Mouse (Mus musculus) hindbrain, embryonic 14.5 days (tissue): ENCODE measurements around the gene Dcaf17. TPM values are rescaled to one million over a fixed set of nuclear protein-coding genes. Genes with fewer than 3 reads are reported as not detected.

Experiments used
- ATAC-seq: fragments of 200-750 bp; cut with Nextera tagmentation; 2 replicates; pipeline ENCODE4 v1.8.0; 2017; ENCODE audit warnings: moderate number of reproducible peaks, mild to moderate bottlenecking, moderate TSS enrichment, moderate library complexity; ENCODE audit not compliant: low FRiP score
- DNase-seq: peaks from one replicate; pipeline ENCODE4 v3.0.0-alpha.2; 2015; ENCODE audit warnings: low spot score
- H3K27ac ChIP-seq: fragments of 300-500 bp; sonication (generic); 2 replicates; pipeline ENCODE4 v1.5.1; 2014; ENCODE audit warnings: mild to moderate bottlenecking, moderate library complexity
- H3K27me3 ChIP-seq: fragments of 300-500 bp; sonication (generic); 2 replicates; pipeline ENCODE4 v1.6.1; 2014; ENCODE audit warnings: mild to moderate bottlenecking, low read length, mixed read lengths; ENCODE audit not compliant: control insufficient read depth, insufficient read depth
- H3K36me3 ChIP-seq: fragments of 300-500 bp; sonication (generic); replicated peaks from 2 replicates; pipeline ENCODE4 v1.6.1; 2014; ENCODE audit not compliant: control insufficient read depth, insufficient read depth
- H3K4me1 ChIP-seq: fragments of 300-500 bp; sonication (generic); replicated peaks from 2 replicates; pipeline ENCODE4 v1.6.1; 2014; ENCODE audit warnings: antibody characterized with exemption, low read length, mixed read lengths; ENCODE audit not compliant: control insufficient read depth, insufficient read depth
- H3K4me2 ChIP-seq: fragments of 300-500 bp; sonication (generic); replicated peaks from 2 replicates; pipeline ENCODE4 v1.6.1; 2014; ENCODE audit warnings: mild to moderate bottlenecking, moderate library complexity
- H3K4me3 ChIP-seq: fragments of 300-500 bp; sonication (generic); replicated peaks from 2 replicates; pipeline ENCODE4 v1.5.1; 2014; ENCODE audit warnings: mild to moderate bottlenecking, low read length
- H3K9ac ChIP-seq: fragments of 300-500 bp; sonication (generic); 2 replicates; pipeline ENCODE4 v1.6.1; 2014
- H3K9me3 ChIP-seq: fragments of 300-500 bp; sonication (generic); 2 replicates; pipeline ENCODE4 v1.6.1; 2016; ENCODE audit warnings: low read length; ENCODE audit not compliant: control insufficient read depth
- WGBS: fragments of 180-500 bp; shearing (Covaris S2); extraction: QIAGEN DNeasy Blood & Tissue Kit; methylation state at CpG from one replicate; pipeline ENCODE4 v1.1.7; 2014; 5-methylcytosine and 5-hydroxymethylcytosine counted together
- polyA plus RNA-seq: library from polyadenylated mRNA; unstranded; fragments of >200 nt; fragmentation: Nextera tagmentation; extraction: Ambion mirVana; gene quantifications from 2 replicates; pipeline ENCODE4 v1.2.1, GENCODE M21; 2014

Gene Dcaf17
- polyA plus RNA-seq, 1 experiment from 2014 or later = 27.9 TPM

DNA sequence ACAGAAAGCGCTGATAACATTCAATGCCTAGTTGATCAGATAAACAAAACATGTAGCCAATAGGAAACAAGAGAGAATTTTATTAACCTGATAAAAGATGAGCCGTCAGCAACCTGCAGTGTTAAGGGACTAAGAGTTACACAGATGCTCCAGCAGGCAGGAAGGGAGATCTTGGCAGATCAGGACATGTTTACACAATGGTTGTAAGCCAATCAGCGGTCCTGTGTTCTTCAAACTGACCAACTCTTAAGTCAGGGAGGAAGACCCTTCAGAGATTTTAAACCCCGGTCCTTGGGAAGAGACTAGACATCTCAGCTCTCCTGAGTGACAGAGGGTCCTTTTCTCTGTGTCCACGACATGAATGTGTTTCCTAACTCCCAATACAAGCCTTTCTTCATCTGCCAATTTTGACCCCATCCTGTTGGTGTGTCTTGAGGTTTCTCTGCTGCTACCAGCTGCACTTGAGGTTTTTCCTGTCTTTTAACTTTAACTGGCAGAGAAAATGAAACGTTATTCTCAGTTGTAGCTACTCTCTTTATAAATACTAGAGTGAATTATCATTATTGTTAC is 8.3 kb upstream of the Dcaf17 start:
- Histone ChIP-seq H3K27me3 (no peaks in the 10 kb centered on the region), H3K36me3 (no peaks in the 10 kb centered on the region), H3K4me1 (no peaks in the 10 kb centered on the region), H3K9ac (no peak overlapping the region), H3K4me3 (no peak overlapping the region), H3K27ac (no peak overlapping the region), H3K4me2 (no peak overlapping the region), H3K9me3 (no peaks in the 10 kb centered on the region)
- ATAC-seq = no peak
- WGBS = 83% methylated on average over 6 of the region's 6 CpGs
- DNase-seq = no peak

DNA sequence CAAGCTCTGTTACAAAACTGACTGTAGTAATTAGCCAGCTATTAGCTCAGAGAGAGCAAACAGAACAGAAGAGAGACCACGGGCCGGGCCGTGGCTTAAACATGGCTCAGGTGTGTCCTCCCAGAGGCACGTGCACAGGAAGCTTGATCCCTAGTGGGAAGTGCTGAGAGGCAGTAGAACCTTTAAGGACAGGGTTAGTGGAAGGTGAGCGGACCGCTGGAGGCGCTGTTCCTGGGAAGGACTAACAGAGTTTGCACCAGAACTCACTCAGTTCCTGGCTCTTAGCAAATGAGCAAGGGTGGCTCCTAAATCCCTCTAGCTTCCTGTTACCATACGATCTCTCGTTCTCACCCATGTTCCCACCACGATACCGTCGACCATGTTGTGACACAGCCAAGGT is 6.2 kb upstream of the Dcaf17 start:
- Histone ChIP-seq H3K27ac (no peak overlapping the region), H3K36me3 (no peaks in the 10 kb centered on the region), H3K27me3 (no peaks in the 10 kb centered on the region), H3K9ac (no peak overlapping the region), H3K9me3 (no peaks in the 10 kb centered on the region), H3K4me1 (peaks cover under 1% of the 10 kb centered on the region; the same call in 1 of the 2 replicates), H3K4me2 (no peak overlapping the region), H3K4me3 (no peak overlapping the region)
- no peak for DNase-seq
- no peak for ATAC-seq
- 79% methylated on average over 12 of the region's 12 CpGs for WGBS

DNA sequence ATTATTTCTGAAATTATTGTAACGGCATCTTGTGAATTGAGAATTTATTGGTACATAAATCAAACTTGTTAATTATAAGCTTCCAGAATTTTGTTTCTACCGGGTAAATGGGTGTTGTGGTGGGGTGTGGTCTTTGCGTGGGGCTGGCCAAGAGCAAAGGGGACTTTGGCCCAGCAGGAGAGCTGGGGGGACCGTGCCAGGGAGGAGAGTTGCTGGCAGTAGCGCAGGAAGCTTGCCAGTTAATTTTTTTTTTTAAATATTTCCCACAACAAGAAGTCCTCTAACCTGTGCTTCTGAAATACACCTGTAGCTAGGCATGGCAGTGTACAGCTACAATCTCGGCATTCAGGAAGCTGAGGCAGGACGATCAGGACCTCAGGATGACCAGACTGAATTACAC is 4.6 kb upstream of the Dcaf17 start:
- no peak overlapping the region for H3K9ac ChIP-seq
- H3K27me3 ChIP-seq = no peaks in the 10 kb centered on the region
- no peak overlapping the region for H3K4me3 ChIP-seq
- H3K4me1 ChIP-seq = peaks cover 10% of the 10 kb centered on the region
- no peaks in the 10 kb centered on the region for H3K36me3 ChIP-seq
- DNase-seq (no peak), ATAC-seq (no peak)
- 90% methylated on average over 7 of the region's 7 CpGs for WGBS
- H3K4me2 ChIP-seq = no peak overlapping the region
- no peaks in the 10 kb centered on the region for H3K9me3 ChIP-seq
- no peak overlapping the region for H3K27ac ChIP-seq

DNA sequence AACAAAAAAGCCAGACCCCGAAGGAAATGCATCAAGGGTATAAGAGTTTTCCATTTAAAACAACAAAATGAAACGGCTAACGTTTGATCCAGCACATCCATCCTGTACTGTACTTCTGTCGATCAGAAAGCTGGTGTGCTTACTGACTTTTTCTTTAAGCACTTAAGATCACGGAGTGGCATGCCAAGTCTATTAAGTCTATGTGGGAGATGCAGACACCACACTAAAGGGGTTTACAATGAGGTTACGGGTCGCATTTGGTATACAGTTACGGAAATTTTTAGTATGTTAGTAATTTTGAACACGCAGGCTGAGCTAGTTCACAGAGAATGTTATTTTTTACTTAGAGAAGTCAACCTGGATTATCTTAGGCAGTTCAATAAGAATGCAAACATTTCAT is 412 bp upstream of the Dcaf17 start:
- peak overlapping the region; percentile 78 for H3K4me3 ChIP-seq
- peaks cover 10% of the 10 kb centered on the region for H3K4me1 ChIP-seq
- no peak overlapping the region for H3K27ac ChIP-seq
- H3K9me3 ChIP-seq = no peaks in the 10 kb centered on the region
- no peaks in the 10 kb centered on the region for H3K27me3 ChIP-seq
- 0 out of 2 replicates have a peak, but pooled peaks cover 6% of the 10 kb centered on the region for H3K36me3 ChIP-seq
- WGBS = 47% methylated on average over 9 of the region's 9 CpGs
- H3K4me2 ChIP-seq = peak overlapping the region; percentile 79
- H3K9ac ChIP-seq = peak overlapping the region; percentile 87
- DNase-seq = no peak
- ATAC-seq = no peak

DNA sequence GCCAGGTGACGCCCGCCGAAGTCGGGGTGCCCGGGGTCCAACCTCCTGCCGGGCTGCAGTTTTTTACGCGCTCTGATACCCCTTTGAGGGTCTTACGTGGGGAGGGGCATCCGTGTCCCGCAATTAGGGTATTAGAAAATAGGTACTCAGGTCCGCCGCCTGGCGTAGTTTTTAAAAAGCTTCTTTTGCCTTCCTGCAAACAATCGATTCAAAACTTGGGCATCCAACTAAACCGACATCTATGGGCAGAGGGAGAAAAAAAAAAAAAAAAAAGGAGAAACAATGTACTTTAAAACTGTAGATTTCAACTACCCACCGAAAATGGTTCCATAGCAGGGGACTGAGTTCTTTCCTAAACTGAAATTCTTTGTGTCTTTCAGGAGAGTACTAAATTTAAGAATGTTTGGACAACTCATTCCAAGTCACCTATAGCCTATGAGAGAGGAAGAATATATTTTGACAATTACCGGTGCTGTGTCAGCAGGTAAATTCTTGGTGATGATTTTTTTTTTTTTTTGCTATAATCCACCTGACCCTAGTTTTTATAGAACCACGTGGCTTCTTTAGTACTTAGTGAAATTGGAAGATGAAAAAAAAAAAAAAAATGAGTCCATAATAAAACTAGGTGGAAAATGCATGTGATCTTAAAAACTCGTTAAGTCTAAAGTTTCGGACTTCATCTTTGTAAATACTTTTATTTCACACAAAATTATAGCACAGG is 1.1 kb downstream of the Dcaf17 start:
- peak overlapping the region; percentile 87 for H3K9ac ChIP-seq
- H3K4me3 ChIP-seq = peak overlapping the region; percentile 78
- WGBS = 13% methylated on average over 21 of the region's 21 CpGs
- H3K9me3 ChIP-seq = no peaks in the 10 kb centered on the region
- H3K4me1 ChIP-seq = peaks cover 10% of the 10 kb centered on the region
- ATAC-seq = no peak
- peak overlapping the region; percentile 79 for H3K4me2 ChIP-seq
- peak; percentile 64 for DNase-seq
- H3K36me3 ChIP-seq = peaks cover 16% of the 10 kb centered on the region
- H3K27ac ChIP-seq = peak overlapping the region; percentile 94
- H3K27me3 ChIP-seq = no peaks in the 10 kb centered on the region

DNA sequence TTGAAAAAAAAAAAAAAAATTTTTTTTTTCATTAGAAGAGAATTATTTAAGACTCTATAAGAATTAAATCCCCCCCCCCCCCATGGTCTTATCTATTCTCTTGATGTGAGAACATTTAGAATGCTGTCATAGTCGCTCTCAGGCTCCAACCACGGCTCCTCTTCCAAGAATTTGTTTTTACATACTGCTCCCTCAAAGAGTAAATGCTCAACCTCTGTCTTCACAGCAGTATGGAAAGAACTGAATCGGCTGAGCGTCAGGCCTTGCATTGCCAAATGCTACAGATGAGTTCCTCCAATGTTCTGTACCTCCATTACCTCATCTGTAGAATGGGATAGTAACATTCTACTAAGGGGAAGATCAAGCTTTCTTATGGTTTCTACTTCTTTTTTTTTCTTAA is 16.5 kb downstream of the Dcaf17 start:
- H3K4me1 ChIP-seq = no peaks in the 10 kb centered on the region
- ATAC-seq = no peak
- WGBS = 96% methylated on average over 4 of the region's 4 CpGs
- no peak overlapping the region for H3K4me2 ChIP-seq
- no peak overlapping the region for H3K27ac ChIP-seq
- H3K36me3 ChIP-seq = peaks cover 14% of the 10 kb centered on the region
- no peak for DNase-seq
- no peak overlapping the region for H3K9ac ChIP-seq
- no peak overlapping the region for H3K4me3 ChIP-seq
- no peaks in the 10 kb centered on the region for H3K9me3 ChIP-seq
- H3K27me3 ChIP-seq = no peaks in the 10 kb centered on the region

DNA sequence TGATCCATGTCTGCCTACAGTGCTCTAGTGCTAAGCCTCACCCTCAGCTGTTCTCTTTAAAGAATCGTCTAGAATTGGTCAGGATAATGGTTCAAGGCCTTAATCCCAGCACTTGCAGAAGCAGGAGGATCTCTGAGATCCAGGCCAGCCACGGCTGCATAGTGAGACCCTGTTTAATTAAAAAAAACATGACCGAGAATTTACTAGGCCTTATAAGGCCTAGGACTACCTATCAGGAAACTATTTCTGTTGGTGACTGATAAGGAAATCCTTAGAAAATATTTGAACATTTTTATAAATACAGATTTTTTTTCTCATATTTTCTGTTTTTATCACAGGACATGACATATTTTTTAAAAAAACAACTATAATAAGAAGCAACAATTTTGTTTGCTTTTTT is 18.2 kb downstream of the Dcaf17 start:
- DNase-seq = no peak
- H3K4me1 ChIP-seq = no peaks in the 10 kb centered on the region
- H3K4me2 ChIP-seq = no peak overlapping the region
- ATAC-seq = no peak
- no peaks in the 10 kb centered on the region for H3K27me3 ChIP-seq
- H3K9ac ChIP-seq = no peak overlapping the region
- H3K36me3 ChIP-seq = peaks cover 21% of the 10 kb centered on the region
- no peak overlapping the region for H3K27ac ChIP-seq
- no peak overlapping the region for H3K4me3 ChIP-seq
- H3K9me3 ChIP-seq = no peaks in the 10 kb centered on the region
- 92% methylated on average over 3 of the region's 3 CpGs for WGBS

DNA sequence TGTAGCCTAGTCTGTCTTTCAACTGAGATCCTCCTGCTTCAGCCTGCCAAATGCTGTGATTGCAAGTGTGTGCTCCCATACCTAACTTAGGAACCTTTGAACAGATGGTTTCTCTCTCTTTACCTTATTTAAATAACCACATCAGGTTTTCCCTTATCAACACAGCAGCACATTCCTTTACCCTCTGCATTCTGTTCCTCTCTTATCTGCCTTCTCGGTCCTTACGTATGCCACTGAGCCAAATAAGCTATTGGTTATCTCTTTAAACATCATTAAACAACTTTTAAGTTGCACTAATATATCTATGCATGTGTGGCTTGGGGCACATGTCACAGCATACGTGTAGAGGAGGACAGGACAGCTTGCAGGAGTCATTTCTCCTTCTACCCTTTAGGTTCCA is 18.7 kb downstream of the Dcaf17 start:
- 94% methylated on average over 3 of the region's 3 CpGs for WGBS
- no peak overlapping the region for H3K4me2 ChIP-seq

DNA sequence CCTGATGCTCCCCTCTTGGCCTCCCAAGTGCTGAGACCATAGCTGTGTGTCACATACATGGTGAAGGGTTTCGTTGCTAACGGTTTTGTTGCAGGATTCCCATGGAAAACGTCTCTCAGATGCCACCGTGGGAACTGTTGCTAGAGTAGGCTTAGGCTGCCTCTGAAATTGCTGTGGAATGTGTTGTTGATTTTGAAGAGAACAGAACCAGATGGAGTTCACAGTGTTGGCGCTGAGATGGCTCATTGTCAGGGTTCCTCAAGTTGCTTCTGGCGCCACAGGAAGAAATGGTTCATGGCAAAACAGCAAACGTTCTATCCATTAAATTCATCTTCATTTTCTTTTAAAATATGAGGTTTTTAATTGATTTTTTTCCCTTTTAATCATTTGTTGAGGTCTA is 27.3 kb downstream of the Dcaf17 start:
- ATAC-seq = no peak
- H3K4me1 ChIP-seq = no peaks in the 10 kb centered on the region
- H3K36me3 ChIP-seq = peaks cover 45% of the 10 kb centered on the region
- H3K27me3 ChIP-seq = no peaks in the 10 kb centered on the region
- no peak for DNase-seq
- H3K4me3 ChIP-seq = no peak overlapping the region
- no peaks in the 10 kb centered on the region for H3K9me3 ChIP-seq
- H3K9ac ChIP-seq = no peak overlapping the region
- WGBS = 90% methylated on average over 7 of the region's 7 CpGs
- no peak overlapping the region for H3K4me2 ChIP-seq
- no peak overlapping the region for H3K27ac ChIP-seq

More for the DNA sequence above, 18.7 kb downstream of the Dcaf17 start:
- ATAC-seq (no peak), DNase-seq (no peak)
- H3K27me3 ChIP-seq = no peaks in the 10 kb centered on the region
- H3K9me3 ChIP-seq = no peaks in the 10 kb centered on the region
- H3K27ac ChIP-seq = no peak overlapping the region
- no peaks in the 10 kb centered on the region for H3K4me1 ChIP-seq
- no peak overlapping the region for H3K9ac ChIP-seq
- peaks cover 22% of the 10 kb centered on the region for H3K36me3 ChIP-seq
- H3K4me3 ChIP-seq = no peak overlapping the region
